Mouse (Mus musculus): Measurements from ENCODE around the gene Ppp5c. TPM values are rescaled to one million over a fixed set of nuclear protein-coding genes. Genes with fewer than 3 reads are reported as not detected.
A peak's percentile ranks its signal among the peaks of the same experiment; 100 is the strongest.

The Ppp5c gene
- polyA plus RNA-seq, 1 experiment from 2014 or later, result 71.8 TPM

DNA sequence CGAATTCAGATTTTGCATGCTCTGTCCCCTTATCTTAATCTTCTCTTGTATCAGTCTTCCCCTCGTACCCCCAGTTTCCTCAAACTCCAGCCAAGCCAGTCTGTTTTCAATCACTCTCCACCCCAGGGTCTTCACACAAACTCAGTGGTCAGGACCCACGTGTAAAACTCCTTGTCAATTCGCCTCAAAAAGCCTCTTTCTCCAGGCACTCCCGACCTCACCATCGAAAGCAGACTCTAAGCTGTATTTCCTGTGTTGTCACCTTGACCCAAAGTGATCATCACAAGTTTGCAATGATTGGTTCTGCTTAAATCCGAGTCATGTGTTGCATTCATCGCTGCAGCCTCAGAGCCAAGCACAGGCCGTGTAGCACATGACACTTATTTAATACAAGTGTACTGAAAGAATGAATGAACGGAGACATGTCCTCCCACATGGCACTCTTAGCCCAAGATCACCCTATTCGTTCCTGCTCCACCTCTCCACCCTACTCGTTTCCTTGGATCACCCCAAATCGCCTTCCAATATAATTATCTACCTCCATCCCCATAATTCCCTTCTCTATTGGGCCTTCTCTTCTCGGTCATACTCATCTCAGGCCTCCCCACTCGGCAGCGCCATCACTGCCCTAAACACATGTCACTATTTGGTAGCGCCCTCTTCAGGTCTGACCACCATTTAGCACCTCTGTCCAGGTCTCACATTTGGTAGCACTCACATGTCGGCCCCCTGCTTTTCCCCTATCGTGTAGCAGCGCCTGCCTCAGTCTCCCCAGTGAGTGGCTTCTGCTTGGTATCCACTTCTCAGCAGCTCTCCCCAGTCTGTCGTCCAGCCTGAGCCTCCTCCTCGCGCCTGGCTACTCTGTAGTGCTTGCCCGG lies 775 bp downstream of the Ppp5c start:
- Histone ChIP-seq H3K36me3 (ENCODE audit: insufficient read depth, low read length) (peaks cover 15% of the 10 kb centered on the region; the same call in 1 of the 2 replicates), H3K4me2 (replicated peaks; ENCODE audit: low read depth, low read length) (peak overlapping the region; percentile 77), H3K9me3 (ENCODE audit: low read length) (no peaks in the 10 kb centered on the region), H3K27me3 (replicated peaks; ENCODE audit: insufficient read depth, low read length) (no peaks in the 10 kb centered on the region), H3K9ac (replicated peaks; ENCODE audit: low read depth) (peak overlapping the region; percentile 62), H3K4me1 (ENCODE audit: insufficient read depth, low read depth, low read length) (peaks cover 33% of the 10 kb centered on the region), H3K27ac (ENCODE audit: low read length) (peak overlapping the region; percentile 90), H3K4me3 (ENCODE audit: low read depth, low read length) (peak overlapping the region; percentile 80)
- WGBS, result 3% methylated on average over 24 of the region's 24 CpGs
- peak; percentile 85 for DNase-seq (ENCODE audit: low spot score)
- peak; percentile 52 for ATAC-seq
- no peak for TF ChIP-seq EP300 (IDR thresholded peaks at IDR 0.05)
- TF ChIP-seq CTCF (IDR thresholded peaks at IDR 0.05), result peak; percentile 80

GRCm38 (mm10) chr7:17025896-17026622 lies 1.7 kb downstream of the Ppp5c start:
- H3K27me3 ChIP-seq (replicated peaks; ENCODE audit: insufficient read depth, low read length), result no peaks in the 10 kb centered on the region
- H3K4me1 ChIP-seq (ENCODE audit: insufficient read depth, low read depth, low read length), result peaks cover 33% of the 10 kb centered on the region
- no peak overlapping the region for H3K4me3 ChIP-seq (ENCODE audit: low read depth, low read length)
- H3K9me3 ChIP-seq (ENCODE audit: low read length), result no peaks in the 10 kb centered on the region
- WGBS, result 71% methylated on average over 9 of the region's 9 CpGs
- TF ChIP-seq CTCF (IDR thresholded peaks at IDR 0.05) (no peak), EP300 (IDR thresholded peaks at IDR 0.05) (no peak)
- DNase-seq (ENCODE audit: low spot score) (no peak), ATAC-seq (no peak)
- H3K36me3 ChIP-seq (ENCODE audit: insufficient read depth, low read length), result 0 out of 2 replicates have a peak, but pooled peaks cover 6% of the 10 kb centered on the region
- H3K9ac ChIP-seq (replicated peaks; ENCODE audit: low read depth), result no peak overlapping the region
- no peak overlapping the region for H3K27ac ChIP-seq (ENCODE audit: low read length)
- H3K4me2 ChIP-seq (replicated peaks; ENCODE audit: low read depth, low read length), result no peak overlapping the region

DNA sequence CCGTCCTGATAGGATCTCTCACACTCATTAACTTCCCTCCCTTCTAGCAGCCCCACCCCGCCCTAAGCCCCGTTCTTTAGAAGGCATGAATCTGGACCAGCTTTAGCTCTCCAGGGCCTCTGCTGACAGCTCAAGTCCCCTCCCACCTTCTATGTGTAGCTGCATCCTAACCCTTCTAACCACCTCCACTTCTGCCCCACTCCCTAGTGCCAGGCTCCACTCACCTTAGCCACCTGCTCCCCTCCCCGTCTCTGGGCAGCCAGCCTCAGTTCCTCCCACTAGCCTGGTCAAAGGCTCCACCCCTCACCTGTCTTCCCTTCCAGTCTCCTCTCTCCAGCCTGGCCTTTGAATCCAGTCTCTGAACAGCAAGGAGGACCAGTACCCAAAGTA lies 2.2 kb downstream of the Ppp5c start:
- Histone ChIP-seq H3K4me2 (replicated peaks; ENCODE audit: low read depth, low read length) (no peak overlapping the region), H3K27ac (ENCODE audit: low read length) (peak overlapping the region; percentile 89), H3K27me3 (replicated peaks; ENCODE audit: insufficient read depth, low read length) (no peaks in the 10 kb centered on the region), H3K9me3 (ENCODE audit: low read length) (no peaks in the 10 kb centered on the region), H3K9ac (replicated peaks; ENCODE audit: low read depth) (no peak overlapping the region), H3K4me3 (ENCODE audit: low read depth, low read length) (no peak overlapping the region), H3K4me1 (ENCODE audit: insufficient read depth, low read depth, low read length) (peaks cover 33% of the 10 kb centered on the region), H3K36me3 (ENCODE audit: insufficient read depth, low read length) (0 out of 2 replicates have a peak, but pooled peaks cover 5% of the 10 kb centered on the region)
- TF ChIP-seq EP300 (IDR thresholded peaks at IDR 0.05) (no peak), CTCF (IDR thresholded peaks at IDR 0.05) (no peak)
- ATAC-seq (no peak), DNase-seq (ENCODE audit: low spot score) (no peak)
- WGBS, result 38% methylated on average over 4 of the region's 4 CpGs

DNA sequence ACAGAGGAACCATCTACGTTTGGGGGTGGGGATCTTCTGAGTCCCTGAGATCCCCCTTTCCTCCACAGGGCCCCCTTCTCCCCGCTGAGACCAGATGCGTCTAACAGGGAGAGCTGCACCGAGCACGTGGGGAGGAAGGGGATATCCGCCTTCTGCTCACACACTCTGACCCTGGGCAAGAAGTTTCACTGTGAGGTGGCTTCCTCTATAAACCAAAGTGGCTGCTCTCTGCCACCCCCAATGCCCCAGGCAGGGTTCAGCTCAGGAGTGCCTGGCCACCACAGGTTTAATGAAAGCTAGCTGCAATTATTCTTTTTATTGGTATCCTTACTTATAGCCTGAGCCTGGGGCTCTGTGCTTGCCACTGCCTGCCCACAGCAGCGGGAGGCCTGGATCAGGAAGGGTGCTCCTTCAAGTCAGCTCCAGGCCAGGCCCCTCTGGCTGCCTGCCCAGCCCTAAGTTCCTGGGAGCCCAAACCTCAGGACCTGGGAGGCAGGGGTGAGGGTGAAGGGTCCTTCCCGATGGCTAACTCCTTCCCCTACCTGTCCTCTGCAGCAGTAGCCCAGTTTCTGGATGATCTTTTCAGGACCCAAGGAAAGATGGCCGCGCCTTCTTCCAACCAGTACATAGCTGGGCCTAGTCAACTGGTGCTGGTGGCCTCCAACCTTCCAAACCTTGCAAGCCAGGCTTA lies 2.8 kb downstream of the Ppp5c start:
- Histone ChIP-seq H3K9ac (replicated peaks; ENCODE audit: low read depth) (peak overlapping the region; percentile 23; the same call in 1 of the 2 replicates), H3K27ac (ENCODE audit: low read length) (peak overlapping the region; percentile 89), H3K4me1 (ENCODE audit: insufficient read depth, low read depth, low read length) (peaks cover 33% of the 10 kb centered on the region), H3K4me3 (ENCODE audit: low read depth, low read length) (no peak overlapping the region; the same call in 1 of the 2 replicates), H3K4me2 (replicated peaks; ENCODE audit: low read depth, low read length) (peak overlapping the region; percentile 28; the same call in 1 of the 2 replicates), H3K36me3 (ENCODE audit: insufficient read depth, low read length) (0 out of 2 replicates have a peak, but pooled peaks cover 5% of the 10 kb centered on the region), H3K27me3 (replicated peaks; ENCODE audit: insufficient read depth, low read length) (no peaks in the 10 kb centered on the region), H3K9me3 (ENCODE audit: low read length) (no peaks in the 10 kb centered on the region)
- DNase-seq (ENCODE audit: low spot score) (peak; percentile 46), ATAC-seq (no peak)
- TF ChIP-seq EP300 (IDR thresholded peaks at IDR 0.05) (no peak), CTCF (IDR thresholded peaks at IDR 0.05) (no peak)
- 52% methylated on average over 10 of the region's 10 CpGs for WGBS

DNA sequence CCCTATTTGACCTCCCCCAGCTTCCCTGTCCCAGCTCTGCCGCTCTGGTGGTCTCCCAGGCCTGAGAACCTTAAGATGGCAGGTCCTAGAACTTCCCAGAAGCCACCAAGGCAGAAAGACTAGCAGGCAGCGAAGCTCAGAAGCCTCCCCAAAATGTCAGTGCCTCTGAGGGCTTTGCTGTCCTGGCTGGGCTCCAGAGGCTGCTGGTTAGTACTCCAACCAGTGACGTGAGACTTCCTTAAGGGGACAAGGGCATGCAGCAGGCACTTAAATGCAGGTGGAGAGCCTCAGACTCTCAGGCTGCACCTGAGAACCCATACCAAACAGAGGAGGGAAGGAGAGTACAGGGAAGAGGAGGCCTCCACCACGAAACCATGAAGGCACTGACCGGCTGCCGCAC lies 3.6 kb downstream of the Ppp5c start:
- ATAC-seq, result peak; percentile 63
- peak; percentile 60; the same call in 1 of the 2 replicates for TF ChIP-seq EP300 (IDR thresholded peaks at IDR 0.05)
- no peak for TF ChIP-seq CTCF (IDR thresholded peaks at IDR 0.05)
- peaks cover 33% of the 10 kb centered on the region for H3K4me1 ChIP-seq (ENCODE audit: insufficient read depth, low read depth, low read length)
- peak overlapping the region; percentile 33 for H3K9ac ChIP-seq (replicated peaks; ENCODE audit: low read depth)
- peak; percentile 94 for DNase-seq (ENCODE audit: low spot score)
- H3K36me3 ChIP-seq (ENCODE audit: insufficient read depth, low read length), result 0 out of 2 replicates have a peak, but pooled peaks cover 5% of the 10 kb centered on the region
- H3K27ac ChIP-seq (ENCODE audit: low read length), result peak overlapping the region; percentile 89
- no peaks in the 10 kb centered on the region for H3K9me3 ChIP-seq (ENCODE audit: low read length)
- H3K4me3 ChIP-seq (ENCODE audit: low read depth, low read length), result no peak overlapping the region
- no peaks in the 10 kb centered on the region for H3K27me3 ChIP-seq (replicated peaks; ENCODE audit: insufficient read depth, low read length)
- peak overlapping the region; percentile 28; the same call in 1 of the 2 replicates for H3K4me2 ChIP-seq (replicated peaks; ENCODE audit: low read depth, low read length)
- 52% methylated on average over 6 of the region's 6 CpGs for WGBS
